Mouse (Mus musculus) spleen, adult 2 months (tissue): ENCODE results near the gene Etv6. TPM values are rescaled to one million over a fixed set of nuclear protein-coding genes. Genes with fewer than 3 reads are reported as not detected.

Source experiments
- DNase-seq, 2 experiments: peaks; one replicate each; pipeline versions ENCODE4 v3.0.0 to v3.0.0-alpha.2; 2012 to 2021; ENCODE audit warnings: low spot score in 2 of 2, low read depth in 1 of 2
- H3K27ac ChIP-seq: fragments of 200-500 bp; 2 replicates; pipeline ENCODE4 v1.5.1; 2012; ENCODE audit warnings: low read length, inconsistent platforms; ENCODE audit not compliant: insufficient read depth
- H3K27me3 ChIP-seq: fragments of 200-500 bp; 2 replicates; pipeline ENCODE4 v1.6.1; 2012; ENCODE audit warnings: mild to moderate bottlenecking, moderate library complexity, low read length, inconsistent platforms; ENCODE audit not compliant: control insufficient read depth, insufficient read depth
- H3K36me3 ChIP-seq: fragments of 200-500 bp; 2 replicates; pipeline ENCODE4 v1.6.1; 2012; ENCODE audit warnings: mild to moderate bottlenecking, low read length, inconsistent platforms; ENCODE audit not compliant: control insufficient read depth, insufficient read depth
- H3K4me1 ChIP-seq: fragments of 200-500 bp; 2 replicates; pipeline ENCODE4 v1.6.1; 2011; ENCODE audit warnings: inconsistent platforms; ENCODE audit not compliant: control insufficient read depth, insufficient read depth, insufficient read length
- H3K4me3 ChIP-seq: fragments of 200-500 bp; 2 replicates; pipeline ENCODE4 v1.5.1; 2011; ENCODE audit warnings: mild to moderate bottlenecking, inconsistent platforms; ENCODE audit not compliant: insufficient read depth, insufficient read length; ENCODE audit errors: extremely low read depth
- CTCF ChIP-seq: fragments of 200-500 bp; IDR thresholded peaks from 2 replicates; pipeline ENCODE4 v1.5.1; 2011; ENCODE audit warnings: mild to moderate bottlenecking, inconsistent platforms; ENCODE audit not compliant: insufficient read depth, insufficient read length, insufficient replicate concordance; ENCODE audit errors: extremely low read depth
- POLR2A ChIP-seq: fragments of 200-500 bp; IDR thresholded peaks from 2 replicates; pipeline ENCODE4 v1.6.1; 2011; ENCODE audit warnings: low read depth, low read length, inconsistent platforms
- WGBS: fragments of 180-500 bp; shearing (Covaris S2); methylation state at CpG from one replicate; pipeline ENCODE4 v1.1.7; 2018; 5-methylcytosine and 5-hydroxymethylcytosine counted together
- polyA plus RNA-seq: library from polyadenylated mRNA; depleted of rRNA; stranded (reverse); fragments of >200 nt; gene quantifications from 2 replicates; pipeline ENCODE4 v1.2.3, GENCODE M21; 2012

Etv6 gene
- polyA plus RNA-seq, 1 experiment: 21.6 TPM

- H3K4me3 ChIP-seq: no peak overlapping the region
- no peak for DNase-seq
- WGBS: 94% methylated on average over 1 of the region's 1 CpGs
- H3K27ac ChIP-seq: no peak overlapping the region
- peaks cover 2% of the 10 kb centered on the region; the same call in 1 of the 2 replicates for H3K4me1 ChIP-seq
- H3K27me3 ChIP-seq: no peaks in the 10 kb centered on the region
- no peaks in the 10 kb centered on the region for H3K36me3 ChIP-seq
- TF ChIP-seq CTCF (no peak), POLR2A (no peak)
Observed at GRCm38 (mm10) chr6:134018807-134019206, 16.7 kb upstream of the Etv6 start.

- WGBS: 23% methylated on average over 6 of the region's 6 CpGs
- Histone ChIP-seq H3K4me3 (no peak overlapping the region), H3K36me3 (no peaks in the 10 kb centered on the region), H3K4me1 (peaks cover 2% of the 10 kb centered on the region; the same call in 1 of the 2 replicates), H3K27me3 (no peaks in the 10 kb centered on the region), H3K27ac (no peak overlapping the region)
- TF ChIP-seq POLR2A (no peak), CTCF (no peak)
- DNase-seq: peak in 1 of 2 experiments; percentile 45
Observed at GRCm38 (mm10) chr6:134020821-134021220, 14.7 kb upstream of the Etv6 start.

GRCm38 (mm10) chr6:134026264-134026663 is 9.2 kb upstream of the Etv6 start:
- Histone ChIP-seq H3K36me3 (no peaks in the 10 kb centered on the region), H3K4me1 (no peaks in the 10 kb centered on the region; the same call in 1 of the 2 replicates), H3K4me3 (no peak overlapping the region), H3K27ac (no peak overlapping the region), H3K27me3 (no peaks in the 10 kb centered on the region)
- TF ChIP-seq POLR2A (no peak), CTCF (no peak)
- DNase-seq: no peak
- WGBS: 79% methylated on average over 2 of the region's 2 CpGs

- no peak for TF ChIP-seq CTCF
- WGBS: 63% methylated on average over 4 of the region's 4 CpGs
- H3K27ac ChIP-seq: no peak overlapping the region
Observed at GRCm38 (mm10) chr6:134027022-134027421, 8.5 kb upstream of the Etv6 start.

GRCm38 (mm10) chr6:134032451-134032850 is 3.0 kb upstream of the Etv6 start:
- WGBS: 89% methylated on average over 7 of the region's 7 CpGs
- Histone ChIP-seq H3K27ac (no peak overlapping the region), H3K27me3 (no peaks in the 10 kb centered on the region), H3K4me1 (no peaks in the 10 kb centered on the region; the same call in 1 of the 2 replicates), H3K4me3 (no peak overlapping the region), H3K36me3 (no peaks in the 10 kb centered on the region)
- no peak for DNase-seq
- TF ChIP-seq CTCF (no peak), POLR2A (no peak)

More at GRCm38 (mm10) chr6:134027022-134027421, 8.5 kb upstream of the Etv6 start:
- no peaks in the 10 kb centered on the region for H3K36me3 ChIP-seq
- no peaks in the 10 kb centered on the region for H3K27me3 ChIP-seq
- H3K4me3 ChIP-seq: no peak overlapping the region
- H3K4me1 ChIP-seq: no peaks in the 10 kb centered on the region; the same call in 1 of the 2 replicates
- no peak for DNase-seq

- Histone ChIP-seq H3K36me3 (no peaks in the 10 kb centered on the region), H3K27ac (peak overlapping the region; percentile 95), H3K27me3 (no peaks in the 10 kb centered on the region), H3K4me1 (peaks cover 2% of the 10 kb centered on the region; the same call in 1 of the 2 replicates), H3K4me3 (peak overlapping the region; percentile 81)
- no peak for DNase-seq
- 4% methylated on average over 8 of the region's 8 CpGs for WGBS
- no peak for TF ChIP-seq POLR2A
- no peak for TF ChIP-seq CTCF
Observed at GRCm38 (mm10) chr6:134034436-134034835, 1.1 kb upstream of the Etv6 start.

GRCm38 (mm10) chr6:134034904-134035489 is 503 bp upstream of the Etv6 start:
- WGBS: under 1% methylated on average over 54 of the region's 55 CpGs
- TF ChIP-seq POLR2A: no peak; the same call in 1 of the 2 replicates
- no peak for TF ChIP-seq CTCF
- Histone ChIP-seq H3K4me3 (peak overlapping the region; percentile 81), H3K27me3 (no peaks in the 10 kb centered on the region), H3K36me3 (no peaks in the 10 kb centered on the region), H3K27ac (peak overlapping the region; percentile 95), H3K4me1 (peaks cover 2% of the 10 kb centered on the region; the same call in 1 of the 2 replicates)
- DNase-seq: peak; percentile 21 to 53
